Mouse (Mus musculus) megakaryocyte, adult 5-6 weeks (primary cell): ENCODE results near the gene Cnn1. TPM values are rescaled to one million over a fixed set of nuclear protein-coding genes. Genes with fewer than 3 reads are reported as not detected.
"Not testable (repeated sequence)": the region's sequence is repeated elsewhere in the genome, so short reads cannot be mapped to it uniquely, and the experiment has no call there.

Experiments used
- ATAC-seq: 2 replicates; pipeline ENCODE4 v1.8.0; 2016; ENCODE audit warnings: mild to moderate bottlenecking, inconsistent platforms; ENCODE audit not compliant: poor library complexity, severe bottlenecking
- total RNA-seq, 2 experiments: library from RNA; stranded (forward) in 1 of 2; stranded (reverse) in 1 of 2; fragments of 153-499, 151-499 nt in 1 of 2; fragments of 221-1000, 200-1000 nt in 1 of 2; gene quantifications; 2 replicates each; pipeline versions ENCODE4 v1.2.3 to v1.2.4; 2015 to 2017

The Cnn1 gene
- total RNA-seq, 2 experiments from 2014 or later, result not detected

DNA sequence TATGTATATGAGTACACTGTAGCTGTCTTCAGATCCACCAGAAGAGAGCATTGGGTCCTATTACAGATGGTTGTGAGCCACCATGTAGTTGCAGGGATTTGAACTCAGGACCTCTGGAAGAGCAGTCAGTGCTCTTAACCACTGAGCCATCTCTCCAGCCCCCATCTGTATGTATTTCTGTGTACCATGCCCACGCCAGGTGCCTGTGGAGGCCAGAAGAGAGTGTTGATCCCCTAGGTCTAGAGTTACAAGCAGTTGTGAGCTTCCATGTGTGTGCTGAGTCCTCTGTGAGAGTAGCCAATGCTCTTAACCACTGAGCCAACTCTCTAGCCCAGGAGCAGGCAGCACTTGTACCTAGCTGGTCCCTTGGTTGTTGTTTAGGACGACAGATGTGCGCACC, 25.2 kb downstream of the Cnn1 start:
- ATAC-seq, result no peak

DNA sequence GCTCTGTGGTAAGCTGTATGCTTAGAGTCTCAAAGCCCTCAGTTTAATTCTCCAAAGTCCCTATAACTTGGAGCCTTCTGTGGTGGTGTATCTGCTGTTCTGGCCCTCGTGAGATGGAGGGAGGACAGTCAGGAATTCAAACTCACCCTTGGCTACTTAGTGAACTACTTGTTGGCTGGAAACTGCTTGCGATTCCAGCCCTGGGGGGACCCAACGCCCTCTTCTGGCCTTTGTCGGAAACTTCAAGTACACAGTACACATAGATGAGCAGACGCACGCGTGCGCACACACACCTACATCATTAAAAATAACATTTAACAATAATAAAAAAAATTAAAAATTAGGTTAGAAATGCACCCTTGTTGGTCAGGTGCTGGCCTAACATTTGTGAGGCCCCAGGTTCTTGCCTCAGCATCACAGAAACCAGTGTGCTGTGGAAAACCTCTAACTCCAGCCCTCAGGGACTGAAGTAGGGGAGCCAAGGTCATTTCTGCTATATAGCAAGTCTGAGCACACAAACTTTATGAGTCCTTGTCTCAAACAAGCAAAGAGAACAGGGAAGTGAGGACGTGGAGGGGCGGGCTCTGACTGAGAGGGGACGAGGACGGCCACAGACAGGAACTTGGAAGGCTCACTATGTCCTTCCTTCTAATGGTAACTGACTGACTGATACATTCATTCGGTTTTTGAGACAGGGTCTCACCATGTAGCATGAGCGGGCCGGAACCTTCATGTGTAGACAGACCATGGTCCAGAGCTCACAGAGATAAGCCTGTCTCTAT, 26.4 kb downstream of the Cnn1 start:
- peak; percentile 73 for ATAC-seq

- peak; percentile 74 for ATAC-seq
Measured at GRCm38 (mm10) chr9:22131226-22131981, 32.4 kb downstream of the Cnn1 start.

- no peak for ATAC-seq
Measured at GRCm38 (mm10) chr9:22132220-22132619, 33.2 kb downstream of the Cnn1 start.

DNA sequence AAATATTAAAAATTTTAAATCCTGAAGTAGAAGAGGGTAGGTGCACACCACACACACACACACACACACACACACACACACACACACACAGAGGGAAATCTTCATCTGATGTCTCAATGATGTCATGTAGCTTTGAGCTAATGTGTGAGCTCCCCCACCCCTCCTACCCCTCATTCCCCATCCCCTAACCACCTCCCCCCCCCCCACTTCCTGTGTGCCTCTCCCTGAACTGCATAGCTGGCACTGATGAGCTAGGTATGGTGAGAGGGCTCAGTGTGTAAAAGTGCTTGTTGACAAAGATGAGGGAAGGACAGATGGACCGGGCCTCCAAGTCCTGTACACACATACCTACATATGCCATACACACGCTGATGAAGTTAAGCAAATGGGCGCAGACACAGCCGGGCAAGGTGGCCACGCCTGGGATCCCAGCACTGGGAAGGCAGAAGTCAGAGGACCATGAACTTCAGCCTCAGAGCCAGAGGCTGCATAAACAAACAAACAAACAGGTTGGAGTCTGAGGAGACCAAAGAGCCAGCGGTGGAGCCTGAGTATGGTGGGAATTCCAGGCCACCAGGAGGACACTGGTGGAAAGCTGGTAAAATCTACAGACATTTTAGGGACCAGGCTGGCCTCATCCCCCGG, 35.4 kb downstream of the Cnn1 start:
- ATAC-seq, result no peak

DNA sequence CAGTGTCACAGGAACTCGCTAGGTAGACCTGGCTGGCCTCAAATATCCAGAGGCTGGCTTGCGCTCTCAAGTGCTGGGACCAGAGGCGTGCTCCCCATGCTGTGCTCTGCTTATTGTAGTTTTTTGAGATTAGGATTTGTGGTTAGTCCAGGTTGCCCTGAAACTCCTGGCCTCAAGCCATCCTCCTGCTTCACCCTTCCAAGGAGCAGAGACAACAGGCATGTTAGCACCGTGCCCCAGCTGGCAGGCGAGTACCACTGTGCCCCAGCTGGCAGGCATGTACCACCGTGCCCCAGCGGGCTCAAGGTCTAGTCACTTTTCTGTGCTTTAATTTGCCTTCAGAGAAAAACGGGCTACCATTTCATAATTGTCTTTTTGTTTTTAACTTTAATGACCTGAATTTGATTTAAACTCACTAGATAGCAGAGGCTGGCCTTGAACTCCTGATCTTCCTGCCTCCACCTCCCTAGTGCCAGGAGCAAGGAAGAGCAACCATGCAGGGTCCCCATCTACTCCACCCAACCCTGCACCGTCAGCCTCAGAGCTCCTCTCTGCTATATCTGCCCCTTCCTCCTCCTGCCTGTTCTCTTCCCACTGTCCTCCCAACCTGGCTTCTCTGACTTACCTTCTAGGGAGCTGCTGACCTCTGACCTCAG, 36.1 kb downstream of the Cnn1 start:
- ATAC-seq, result no peak

DNA sequence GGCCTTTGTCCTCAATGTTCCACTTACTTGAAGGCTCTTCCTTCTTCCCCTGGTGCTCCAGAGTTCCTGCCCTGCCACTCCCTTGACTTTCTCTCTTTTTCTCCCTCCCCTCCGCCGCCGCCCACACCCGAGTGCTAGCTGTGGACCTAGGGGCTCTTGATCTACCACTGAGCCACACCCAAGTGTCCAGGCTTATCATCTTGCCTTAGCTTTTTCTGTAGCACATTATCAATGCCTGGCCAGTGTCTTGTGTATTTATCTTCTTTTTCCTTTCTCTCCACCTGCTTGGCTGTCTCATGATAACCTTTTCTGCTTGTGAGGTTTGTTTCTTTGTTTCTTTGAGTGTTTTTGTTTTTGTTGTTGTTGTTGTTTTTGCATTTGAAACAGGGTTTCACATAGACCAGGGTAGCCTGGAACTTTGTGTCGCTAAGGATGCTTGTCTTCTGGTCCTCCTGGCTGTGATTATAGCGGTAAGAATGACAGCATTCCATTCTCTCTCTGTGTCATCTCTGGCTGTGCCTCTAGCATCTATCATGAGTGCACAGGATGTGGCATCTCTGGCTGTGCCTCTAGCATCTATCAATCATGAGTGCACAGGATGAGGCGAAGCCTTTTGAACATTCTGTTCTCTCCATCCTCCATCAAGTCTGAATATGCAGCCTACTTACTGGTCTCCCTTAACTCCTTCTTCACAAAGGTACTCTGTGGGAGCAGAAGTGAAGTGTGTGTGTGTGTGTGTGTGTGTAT, 36.8 kb downstream of the Cnn1 start, which contains the start of gene Acp5:
Gene Acp5 (minus strand): TSS at position 68 of the 747 bp plus-strand sequence.
- ATAC-seq, result no peak

GRCm38 (mm10) chr9:22136765-22137547, 37.9 kb downstream of the Cnn1 start:
- no peak for ATAC-seq

GRCm38 (mm10) chr9:22138480-22138879, 39.5 kb downstream of the Cnn1 start:
- ATAC-seq, result peak; percentile 49; the same call in 1 of the 2 replicates

GRCm38 (mm10) chr9:22139746-22140145, 40.7 kb downstream of the Cnn1 start:
- no peak for ATAC-seq

GRCm38 (mm10) chr9:22143108-22144037, 44.4 kb downstream of the Cnn1 start:
- peak; percentile 87 for ATAC-seq

GRCm38 (mm10) chr9:22144304-22144965, 45.4 kb downstream of the Cnn1 start:
- peak; percentile 39; the same call in 1 of the 2 replicates for ATAC-seq

DNA sequence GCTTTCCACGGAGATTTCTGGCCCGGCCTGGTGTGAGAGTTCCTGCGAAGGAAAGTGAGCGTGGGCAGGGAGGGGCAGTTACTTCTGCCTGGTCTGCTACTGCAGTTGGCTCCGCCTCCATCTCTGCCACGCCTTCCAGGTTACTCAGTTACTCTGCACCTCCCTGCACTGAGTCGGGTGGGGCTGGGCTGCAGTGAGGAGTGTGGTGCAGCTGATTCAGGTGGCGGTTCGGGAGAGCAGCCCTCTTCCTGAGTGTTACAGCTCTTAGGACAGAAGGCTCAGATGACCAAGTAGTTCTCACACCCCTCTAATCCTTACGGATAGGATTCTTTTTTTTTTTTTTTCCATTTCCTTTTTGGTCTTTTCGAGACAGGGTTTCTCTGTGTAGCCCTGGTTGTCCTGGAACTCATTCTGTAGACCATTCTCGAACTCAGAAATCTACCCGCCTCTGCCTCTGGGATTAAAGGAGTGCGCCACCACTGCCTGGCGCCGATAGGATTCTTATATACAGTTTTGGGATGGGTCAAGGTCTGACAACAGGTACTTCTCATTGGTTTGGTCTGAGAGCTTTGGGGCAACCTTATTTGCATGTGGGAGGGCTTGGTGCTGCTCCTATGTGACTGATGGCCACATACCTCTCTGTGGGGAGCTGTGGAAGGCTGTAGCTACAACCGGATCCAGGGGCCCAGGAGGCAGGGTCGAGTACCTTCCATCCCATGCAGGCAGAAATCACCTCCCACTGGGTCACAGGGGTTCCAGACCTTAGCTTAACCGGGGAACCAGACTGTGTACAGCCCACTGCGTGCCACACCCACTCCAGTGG, 50.6 kb downstream of the Cnn1 start:
- peak; percentile 75 for ATAC-seq

- ATAC-seq, result not testable (repeated sequence)
Measured at GRCm38 (mm10) chr9:22150249-22150693, 51.3 kb downstream of the Cnn1 start.

DNA sequence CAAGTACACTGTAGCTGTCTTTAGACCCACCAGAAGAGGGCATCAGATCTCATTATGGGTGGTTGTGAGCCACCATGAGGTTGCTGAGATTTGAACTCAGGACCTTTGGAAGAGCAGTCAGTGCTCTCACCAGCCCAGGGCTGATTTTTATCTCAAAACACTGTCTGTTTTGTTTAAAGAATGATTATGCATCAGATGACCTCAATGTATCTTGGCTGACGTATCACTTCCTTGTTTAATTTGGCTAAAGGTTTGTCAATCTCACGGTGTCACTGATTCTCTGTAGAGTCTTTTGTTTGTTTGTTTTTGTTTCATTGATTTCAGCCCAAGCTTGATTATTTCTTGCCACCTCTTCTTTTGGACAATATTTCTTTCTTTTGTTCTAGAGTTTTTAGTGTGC, 51.9 kb downstream of the Cnn1 start:
- no peak for ATAC-seq

GRCm38 (mm10) chr9:22153810-22154209, 54.8 kb downstream of the Cnn1 start:
- no peak for ATAC-seq

- peak; percentile 43 for ATAC-seq
Measured at GRCm38 (mm10) chr9:22155614-22156013, 56.6 kb downstream of the Cnn1 start.
